Mouse (Mus musculus) thymus, adult 18-20 months (tissue): ENCODE results near the gene Dus2.
"Not testable (repeated sequence)": the region's sequence is repeated elsewhere in the genome, so short reads cannot be mapped to it uniquely, and the experiment has no call there.

Experiments
- DNase-seq, 2 experiments: peaks; one replicate each; pipeline ENCODE4 v3.0.0; 2022; ENCODE audit warnings: mixed read lengths in 2 of 2

Dus2 gene

DNA sequence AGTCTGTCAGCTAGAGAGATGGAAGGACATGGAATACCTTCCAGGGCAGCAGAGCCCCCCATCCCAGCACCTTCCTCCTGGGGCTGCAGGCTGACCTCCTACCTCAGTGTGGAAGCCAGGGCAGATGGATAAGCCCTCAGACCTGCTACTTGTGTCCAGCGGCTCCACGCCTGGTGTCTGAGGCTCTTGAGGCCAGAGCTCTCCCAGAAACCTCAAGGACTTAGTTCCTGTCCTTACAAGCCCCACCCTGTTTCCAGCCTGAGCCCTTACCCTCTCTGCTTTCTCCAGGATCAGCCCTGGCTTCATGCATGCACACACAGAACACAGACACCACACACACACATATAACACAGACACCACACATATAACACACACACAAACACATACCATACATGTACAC lies 409 bp downstream of the Dus2 start:
- DNase-seq = no peak

DNA sequence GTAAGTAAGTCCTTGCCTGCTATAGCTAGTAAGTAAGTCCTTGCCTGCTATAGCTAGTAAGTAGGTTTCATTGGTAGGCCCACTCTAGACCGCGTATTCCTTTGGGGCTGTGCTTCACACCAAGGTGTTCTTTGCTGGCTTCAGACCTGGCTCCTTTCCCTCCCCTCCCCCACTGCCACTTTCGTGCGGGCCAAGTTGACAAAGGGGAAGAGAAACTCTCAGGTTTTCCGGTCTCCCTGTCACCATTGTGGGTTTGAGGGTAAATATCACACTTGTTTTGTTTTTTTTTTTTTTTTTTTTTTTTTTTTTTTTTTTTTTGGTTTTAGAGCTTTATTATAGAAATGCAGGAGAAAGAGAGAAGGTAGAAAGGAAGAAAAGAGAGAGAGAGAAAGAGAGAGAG lies 1.4 kb downstream of the Dus2 start:
- peak; percentile 65 to 78 for DNase-seq

DNA sequence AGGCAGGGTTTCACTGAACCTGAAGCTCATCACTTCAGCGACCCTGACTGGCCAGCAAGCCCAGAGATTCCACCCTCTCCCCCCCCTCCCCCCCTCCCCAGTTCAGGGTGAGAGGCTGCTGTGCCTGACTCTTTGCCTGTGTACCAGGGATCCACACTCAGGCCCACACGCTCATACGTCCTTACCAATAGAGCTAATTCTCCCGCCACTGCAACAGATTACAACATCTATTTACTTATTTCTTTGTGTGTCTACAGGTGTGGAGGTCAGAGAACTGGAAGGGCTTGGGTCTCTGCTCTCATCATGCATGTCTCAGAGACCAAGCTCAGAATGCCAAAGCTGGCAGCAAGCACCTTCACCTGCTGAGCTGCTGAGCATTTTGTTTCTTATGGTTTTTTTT lies 2.1 kb downstream of the Dus2 start:
- no peak for DNase-seq

GRCm38 (mm10) chr8:105996359-105996758 lies 5.2 kb downstream of the Dus2 start:
- DNase-seq = no peak

- DNase-seq = no peak
Measured at GRCm38 (mm10) chr8:105998971-105999370, 7.8 kb downstream of the Dus2 start.

DNA sequence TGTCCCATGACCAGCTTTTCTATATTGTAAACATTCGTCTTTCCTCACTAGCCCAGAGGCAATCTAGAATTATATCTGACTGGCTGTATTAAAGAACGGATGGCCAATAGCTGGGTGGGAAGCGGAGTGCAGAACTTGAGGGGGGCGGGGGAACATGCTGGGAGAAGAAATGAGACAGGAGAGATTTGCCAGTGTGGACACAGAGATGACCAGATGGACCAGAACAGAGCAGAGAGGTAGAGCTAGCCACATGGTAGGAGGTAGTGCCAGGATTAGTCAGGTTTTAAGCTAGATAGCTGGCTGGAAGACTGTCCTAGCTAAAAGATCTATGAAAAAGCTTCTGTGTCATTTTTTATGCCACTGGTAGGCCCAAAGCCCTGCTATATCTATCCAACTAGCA lies 10.8 kb downstream of the Dus2 start:
- DNase-seq = no peak

- no peak for DNase-seq
Measured at GRCm38 (mm10) chr8:106004538-106005207, 13.5 kb downstream of the Dus2 start.

DNA sequence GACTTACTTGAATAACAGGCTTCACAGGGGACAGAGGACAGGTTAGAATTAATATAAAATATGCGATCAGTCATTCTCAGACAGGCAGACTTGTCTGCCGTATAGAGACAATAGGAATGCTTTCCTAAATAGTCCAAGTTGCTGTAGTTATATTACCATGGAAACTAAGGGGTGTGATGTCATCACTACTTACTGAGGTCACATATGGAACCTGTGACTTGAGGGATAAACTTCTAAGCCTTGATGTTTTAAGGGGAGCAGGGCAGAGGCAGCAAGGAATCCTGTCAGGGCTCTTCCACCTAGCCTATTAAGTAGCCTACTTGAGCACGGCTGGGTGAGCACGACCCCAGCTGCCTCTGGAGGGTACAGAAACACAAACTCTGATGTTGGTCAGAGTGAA lies 14.7 kb downstream of the Dus2 start, which contains the start of gene Dpep2nb:
Gene Dpep2nb, minus strand, starts transcription at position 101 of the 400 bp plus-strand sequence.
- DNase-seq = no peak

DNA sequence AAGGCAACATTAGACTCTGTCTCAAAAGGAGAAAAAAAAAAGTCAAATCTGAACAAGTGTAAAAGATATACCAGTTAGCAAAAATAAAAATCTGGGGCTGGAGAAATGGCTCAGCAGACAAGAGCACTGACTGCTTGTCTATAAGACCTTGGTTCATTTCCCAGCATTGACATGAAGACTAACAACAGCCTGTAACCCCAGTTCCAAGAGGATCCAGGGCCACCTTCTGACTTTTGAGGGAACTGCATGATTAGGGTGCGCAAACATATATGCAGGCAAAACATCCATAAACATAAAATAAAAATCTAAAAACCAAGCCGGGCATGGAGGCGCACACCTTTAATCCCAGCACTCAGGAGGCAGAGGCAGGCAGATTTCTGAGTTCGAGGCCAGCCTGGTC lies 15.3 kb downstream of the Dus2 start:
- DNase-seq = no peak

- DNase-seq = no peak
Measured at GRCm38 (mm10) chr8:106007135-106007534, 16.0 kb downstream of the Dus2 start.

GRCm38 (mm10) chr8:106007891-106008290 lies 16.8 kb downstream of the Dus2 start:
- DNase-seq = not testable (repeated sequence)

DNA sequence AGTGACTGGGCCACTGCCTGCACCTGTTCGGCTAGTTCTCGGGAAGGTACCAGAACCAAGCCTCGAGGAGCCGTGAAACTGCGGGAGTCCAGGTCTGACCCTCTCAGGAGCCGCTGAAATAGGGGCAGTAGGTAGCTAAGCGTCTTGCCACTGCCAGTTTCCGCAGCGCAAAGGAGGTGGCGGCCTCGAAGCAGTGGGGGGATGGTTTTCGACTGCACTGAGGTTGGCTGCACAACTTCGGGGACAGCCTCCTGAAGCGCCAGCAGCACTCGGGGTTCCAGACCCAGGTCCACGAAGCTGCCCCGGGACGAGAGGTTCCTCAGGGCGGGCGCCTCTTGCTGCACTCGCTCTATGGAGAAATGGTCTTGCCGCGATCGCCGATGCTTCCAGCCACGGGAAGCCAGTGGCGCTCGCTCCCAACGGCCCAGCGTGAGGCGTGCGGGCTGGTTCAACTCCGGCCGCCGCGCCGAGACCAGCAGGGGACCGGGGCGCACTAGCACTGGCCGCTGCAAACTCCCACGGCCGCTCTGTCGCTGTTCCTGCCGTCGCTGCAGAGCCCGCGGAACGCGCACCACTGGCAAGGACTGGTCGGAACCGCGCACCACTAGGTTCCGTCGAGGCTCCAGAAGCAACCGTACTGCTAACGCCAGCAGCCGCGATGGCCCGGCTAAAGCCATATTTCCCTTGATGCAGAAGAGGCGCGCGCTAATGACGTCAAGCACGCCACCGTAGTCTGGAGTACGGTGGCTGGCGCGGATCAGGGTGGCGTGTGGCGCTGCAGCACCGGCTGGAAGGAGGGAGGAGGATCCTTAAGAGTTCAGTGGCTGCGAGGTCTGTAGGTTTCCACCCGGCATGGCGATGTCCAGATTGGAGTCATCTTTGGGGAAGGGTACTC lies 19.9 kb downstream of the Dus2 start:
- peak; percentile 77 to 83 for DNase-seq

GRCm38 (mm10) chr8:106011643-106011986 lies 20.5 kb downstream of the Dus2 start, which contains the start of gene Ddx28:
Ddx28 (minus strand) TSS chr8:106011882.
- no peak for DNase-seq

GRCm38 (mm10) chr8:106012203-106012602 lies 21.1 kb downstream of the Dus2 start:
- DNase-seq = not testable (repeated sequence)

DNA sequence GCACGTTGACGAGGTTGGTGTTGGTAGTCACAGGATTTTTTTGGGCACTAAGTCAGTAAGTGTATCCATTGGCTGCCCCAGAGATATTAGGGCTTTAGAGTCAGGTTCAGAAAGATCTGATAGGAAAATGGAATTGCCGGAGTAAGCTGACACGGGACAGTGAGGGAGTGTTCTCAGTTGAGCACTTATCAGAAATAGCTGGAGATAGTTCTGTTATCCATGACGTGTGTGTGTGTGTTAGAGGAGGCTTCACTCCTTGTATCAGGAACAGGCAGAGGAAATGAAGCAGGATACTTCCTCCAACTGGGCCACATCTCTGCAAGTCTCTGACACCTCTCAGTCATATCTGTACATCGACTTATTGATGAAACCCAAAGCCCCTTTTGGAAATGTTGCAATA lies 25.1 kb downstream of the Dus2 start:
- no peak for DNase-seq

GRCm38 (mm10) chr8:106017130-106017529 lies 26.0 kb downstream of the Dus2 start:
- peak; percentile 35 to 68 for DNase-seq

GRCm38 (mm10) chr8:106018039-106018438 lies 26.9 kb downstream of the Dus2 start:
- DNase-seq = no peak

DNA sequence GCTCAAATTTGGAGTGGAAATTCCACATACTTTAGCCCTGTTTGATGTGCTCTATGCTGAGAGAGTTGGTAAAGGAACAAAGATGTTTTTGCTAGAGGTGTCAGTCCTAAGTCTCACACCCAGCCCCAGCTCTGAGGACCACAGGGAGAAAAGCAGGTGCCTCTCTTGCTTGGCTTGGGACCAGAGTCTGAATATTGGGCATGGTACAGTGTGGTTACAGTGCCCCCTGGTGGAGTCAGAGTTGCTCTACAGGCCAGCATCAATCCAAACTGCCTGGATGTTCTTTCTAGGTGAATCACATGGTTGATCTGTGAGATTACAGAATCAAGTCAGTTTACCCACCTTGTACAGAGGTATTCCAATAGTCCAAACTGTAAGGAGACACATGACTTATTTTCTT lies 31.3 kb downstream of the Dus2 start:
- peak; percentile 62 to 68 for DNase-seq

DNA sequence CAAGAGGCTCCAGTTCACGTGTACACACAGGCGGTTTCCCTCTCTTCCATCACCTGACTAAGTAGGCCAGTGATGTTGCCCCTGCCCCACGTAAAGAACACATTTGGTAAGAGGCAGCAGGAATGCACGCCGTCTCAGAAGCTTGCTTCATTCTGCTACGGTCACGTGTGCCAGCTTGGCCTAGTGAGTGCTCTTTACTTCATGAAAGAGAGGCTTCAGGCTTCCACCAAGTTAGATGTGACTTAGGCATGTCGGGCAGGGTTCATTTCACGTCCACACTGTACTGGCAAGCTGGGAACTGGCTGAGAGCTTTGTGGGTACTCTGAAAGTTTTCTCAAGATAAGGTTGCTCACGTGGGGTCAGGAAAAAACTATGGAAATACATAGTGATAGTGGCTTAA lies 47.6 kb downstream of the Dus2 start:
- DNase-seq = no peak

DNA sequence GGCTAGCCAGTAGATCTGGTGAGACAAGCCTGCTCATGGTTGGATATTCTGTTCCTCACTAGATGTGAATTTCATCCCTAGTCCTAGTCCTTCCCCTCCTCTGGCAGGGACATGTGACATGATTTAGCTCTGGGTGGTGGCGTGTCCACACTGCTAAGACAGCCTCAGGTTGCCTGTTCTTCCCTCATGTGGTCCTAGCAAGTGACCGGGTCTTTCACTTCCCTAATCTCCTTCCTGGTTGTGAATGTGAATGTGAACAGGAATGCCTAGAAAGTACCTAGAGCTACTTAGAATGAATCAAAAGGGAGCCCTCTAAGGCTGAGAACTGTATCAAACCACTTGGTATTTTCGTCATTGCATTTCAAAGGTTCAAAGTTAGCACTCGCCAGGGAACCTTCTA lies 48.5 kb downstream of the Dus2 start:
- no peak for DNase-seq

- no peak for DNase-seq
Measured at GRCm38 (mm10) chr8:106040218-106040617, 49.1 kb downstream of the Dus2 start.

- no peak for DNase-seq
Measured at GRCm38 (mm10) chr8:106043055-106043454, 51.9 kb downstream of the Dus2 start.

DNA sequence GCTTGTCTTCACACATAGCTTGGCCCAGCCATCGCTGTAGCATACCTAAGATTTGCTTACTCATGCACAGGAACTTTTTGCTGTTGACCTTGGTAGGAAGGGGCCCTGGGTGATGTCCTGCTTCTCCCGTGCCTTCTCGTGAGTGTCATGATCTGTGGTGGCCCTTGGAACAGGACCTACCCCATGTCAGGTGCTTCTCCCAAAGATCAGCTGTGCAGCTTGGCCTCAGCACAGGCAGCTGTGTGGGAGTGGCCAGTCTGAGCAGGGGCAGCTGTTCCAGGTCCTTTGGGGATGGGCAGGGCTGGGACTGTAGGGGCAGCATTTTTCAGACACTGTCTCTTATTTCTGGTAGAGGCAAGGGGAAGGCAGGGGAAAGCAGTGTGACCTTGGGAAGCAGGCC lies 53.0 kb downstream of the Dus2 start:
- no peak for DNase-seq

DNA sequence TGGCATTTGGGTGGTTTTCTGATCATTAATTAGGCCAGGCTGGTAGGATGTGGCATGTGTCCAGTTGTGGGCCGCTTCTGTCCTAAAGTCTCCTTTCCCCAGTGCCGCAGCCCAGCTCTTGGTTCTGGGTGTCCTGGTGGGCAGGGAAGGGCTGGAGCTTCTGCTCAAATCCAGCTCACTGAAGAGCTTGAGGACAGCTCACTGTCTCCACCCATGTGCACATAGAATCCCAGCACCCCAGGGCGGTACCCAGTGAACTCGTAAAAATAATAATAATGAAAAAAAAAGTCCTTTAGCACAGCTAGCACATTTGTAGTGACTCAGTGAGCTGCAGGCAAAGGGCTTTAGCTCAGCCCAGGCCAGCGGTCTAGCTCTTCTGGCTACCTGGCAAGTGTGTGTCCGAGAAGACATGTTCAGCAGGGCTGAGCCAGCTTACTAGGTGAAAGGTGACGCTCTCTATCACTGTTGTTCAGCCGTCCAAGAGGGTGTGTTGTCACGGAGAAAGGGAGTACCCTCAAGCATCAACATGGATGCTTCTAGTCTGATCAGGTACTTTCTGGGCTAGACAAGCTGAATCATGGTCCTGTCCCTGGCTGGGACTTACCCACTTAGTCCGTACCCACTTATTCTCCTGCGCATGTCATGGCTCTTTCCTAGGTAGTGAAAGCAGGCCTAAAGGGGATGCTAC lies 55.9 kb downstream of the Dus2 start:
- no peak for DNase-seq
